Mouse (Mus musculus) c-Kit-positive CD71-negative TER-119-negative erythroid progenitor cells, embryonic 14.5 days (primary cell): ENCODE measurements around the gene Nmt1.

Experiments used
- DNase-seq: peaks from one replicate; pipeline ENCODE4 v3.0.0-alpha.2; 2013; ENCODE audit warnings: low read depth

Gene Nmt1

GRCm38 (mm10) chr11:103043982-103044381 lies 16.0 kb downstream of the Nmt1 start:
- DNase-seq = no peak

DNA sequence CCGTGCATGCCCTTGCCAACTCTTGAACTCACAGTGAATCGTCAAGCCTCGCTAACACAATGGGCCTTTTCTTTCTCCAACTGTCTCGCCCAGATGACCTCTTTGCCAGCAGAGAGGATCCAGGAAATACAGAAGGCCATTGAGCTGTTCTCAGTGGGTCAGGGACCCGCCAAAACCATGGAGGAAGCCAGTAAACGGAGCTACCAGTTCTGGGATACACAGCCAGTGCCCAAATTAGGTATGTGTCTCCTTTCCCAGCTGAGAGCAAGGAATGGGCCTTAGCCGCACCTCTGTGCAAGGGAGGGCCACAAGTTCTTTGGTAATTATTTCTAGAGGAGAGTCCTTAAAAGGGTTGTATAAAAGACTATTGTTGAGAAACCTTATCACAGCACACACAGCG lies 18.3 kb downstream of the Nmt1 start:
- no peak for DNase-seq

GRCm38 (mm10) chr11:103049611-103050010 lies 21.6 kb downstream of the Nmt1 start:
- DNase-seq = no peak

- no peak for DNase-seq
Measured at GRCm38 (mm10) chr11:103050153-103050552, 22.2 kb downstream of the Nmt1 start.

- DNase-seq = no peak
Measured at GRCm38 (mm10) chr11:103051249-103051691, 23.3 kb downstream of the Nmt1 start.

DNA sequence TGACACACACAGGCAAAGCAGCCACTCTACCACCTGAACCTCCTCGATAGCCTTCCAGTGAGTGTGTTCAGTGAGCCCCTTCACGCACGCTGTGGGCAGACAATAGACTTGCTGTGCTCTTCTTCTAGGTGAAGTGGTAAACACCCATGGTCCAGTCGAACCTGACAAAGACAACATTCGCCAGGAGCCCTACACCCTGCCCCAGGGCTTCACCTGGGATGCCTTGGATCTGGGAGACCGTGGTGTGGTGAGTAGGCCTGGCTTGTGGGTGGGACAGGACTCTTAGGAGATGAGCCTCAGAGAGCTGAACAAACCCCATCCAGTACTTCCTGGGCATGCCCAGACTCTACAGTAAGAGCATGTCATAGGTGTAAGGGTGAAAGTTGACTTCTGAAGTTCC lies 24.1 kb downstream of the Nmt1 start:
- no peak for DNase-seq

DNA sequence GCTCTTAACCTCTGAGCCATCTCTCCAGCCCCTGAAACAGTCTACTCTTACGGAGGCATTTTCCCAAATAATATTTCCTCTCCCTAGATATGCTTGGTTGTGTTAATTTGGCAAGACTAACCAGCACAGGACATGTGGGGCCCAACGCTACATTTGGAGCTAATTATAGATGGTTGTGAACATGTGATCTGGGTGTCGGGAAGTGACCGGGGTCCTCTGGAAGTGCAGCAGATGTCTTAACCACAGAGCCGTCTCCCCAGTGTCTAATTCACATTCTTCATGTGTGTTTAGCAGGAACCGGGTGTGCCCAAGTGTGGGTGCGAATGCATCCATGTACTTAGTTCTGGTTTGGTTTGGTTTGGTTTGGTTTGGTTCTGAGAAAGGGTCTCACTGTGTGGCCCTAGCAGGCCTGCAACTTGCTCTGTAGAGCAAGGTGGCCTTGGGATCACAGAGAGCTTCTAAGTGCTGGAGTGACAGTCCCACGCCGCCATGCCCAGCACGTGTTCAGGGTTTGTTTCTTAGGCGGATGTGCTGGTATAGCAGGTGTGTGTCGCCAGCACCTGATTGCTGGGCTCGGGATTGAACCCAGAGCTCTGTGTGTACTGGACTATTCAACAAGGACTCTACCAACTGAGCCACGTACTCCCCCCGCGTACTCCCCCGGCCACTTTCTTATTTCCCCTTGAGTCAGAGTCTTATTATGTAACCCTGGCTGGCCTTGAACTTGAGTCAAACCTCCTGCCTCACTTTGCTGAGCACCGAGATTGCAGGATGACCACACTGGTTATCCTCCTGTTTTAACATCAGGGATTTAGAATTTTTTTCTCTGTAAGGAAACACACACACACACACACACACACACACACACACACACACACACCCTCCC lies 25.4 kb downstream of the Nmt1 start:
- DNase-seq = no peak

GRCm38 (mm10) chr11:103054798-103055197 lies 26.8 kb downstream of the Nmt1 start:
- peak; percentile 82 for DNase-seq

- no peak for DNase-seq
Measured at GRCm38 (mm10) chr11:103056636-103057035, 28.6 kb downstream of the Nmt1 start.

DNA sequence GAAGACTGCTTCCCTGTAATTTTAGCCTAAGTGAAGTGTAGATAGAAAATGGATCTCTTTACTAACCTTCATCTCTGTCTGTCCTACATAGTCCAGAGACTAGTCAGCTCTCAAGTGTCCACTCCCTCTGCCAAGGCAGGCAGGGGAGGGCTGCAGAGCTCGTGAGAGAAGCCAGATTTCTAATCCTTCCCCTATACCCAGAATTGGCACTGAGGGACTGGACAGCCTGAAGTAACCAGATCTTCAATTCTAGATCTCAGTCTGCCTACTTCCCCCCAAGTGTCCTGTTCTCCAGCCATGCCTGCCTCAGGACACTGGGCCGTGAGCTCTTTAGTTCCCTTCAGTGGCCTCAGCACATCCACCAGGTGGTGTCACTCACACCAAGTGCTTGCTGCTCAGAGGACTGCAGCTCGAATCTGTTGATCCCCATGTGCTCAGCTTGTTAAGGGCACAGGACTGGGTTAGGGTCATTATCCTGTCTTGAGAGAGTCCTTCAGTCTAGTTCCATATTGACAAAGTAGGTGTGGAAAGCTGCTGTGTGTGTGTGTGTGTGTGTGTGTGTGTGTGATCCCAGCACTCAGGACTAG lies 30.6 kb downstream of the Nmt1 start:
- no peak for DNase-seq

DNA sequence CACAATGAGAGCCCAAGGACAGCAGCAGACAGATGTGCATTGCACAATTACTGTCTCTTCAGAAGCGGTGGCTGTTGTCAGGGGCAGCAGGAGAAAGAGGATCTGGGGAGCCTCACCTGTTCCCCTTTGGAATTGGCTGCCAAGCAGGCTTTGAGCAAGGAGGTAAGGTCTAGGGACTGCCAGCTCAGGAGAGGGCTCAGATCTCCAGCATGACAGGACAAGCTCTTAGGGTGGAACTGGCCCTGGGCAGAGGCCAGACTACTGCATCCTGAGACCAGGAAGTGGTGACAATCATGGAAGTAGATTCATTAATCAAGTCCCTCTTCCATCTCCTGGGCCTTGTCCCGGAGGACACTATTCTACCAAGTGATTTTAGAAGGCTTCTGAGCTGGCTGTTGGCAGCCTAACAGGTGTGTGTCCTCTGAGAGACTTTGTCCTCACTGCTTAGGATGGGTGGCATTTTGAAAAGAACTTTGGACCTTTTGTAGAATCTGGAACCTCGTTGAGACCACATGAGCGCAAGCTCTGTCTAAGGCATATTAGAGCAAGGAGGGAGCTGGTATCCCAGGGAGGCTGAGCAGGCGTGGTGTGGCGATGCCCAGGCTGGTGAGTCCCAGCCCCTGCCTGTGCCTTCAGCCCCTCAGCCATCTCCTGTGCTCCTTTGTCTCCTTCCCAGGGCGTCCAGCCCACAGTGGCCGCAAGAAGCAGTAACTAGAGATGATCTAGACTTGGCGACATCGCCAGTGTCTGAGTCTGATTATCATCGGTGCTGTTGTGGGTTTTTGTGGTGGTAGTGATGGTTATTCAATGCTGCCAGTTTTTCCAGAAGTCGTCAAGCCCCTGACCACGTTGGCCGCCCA lies 38.4 kb downstream of the Nmt1 start:
- no peak for DNase-seq

GRCm38 (mm10) chr11:103067051-103067361 lies 39.0 kb downstream of the Nmt1 start:
- no peak for DNase-seq

- no peak for DNase-seq
Measured at GRCm38 (mm10) chr11:103067457-103068001, 39.5 kb downstream of the Nmt1 start.

- DNase-seq = no peak
Measured at GRCm38 (mm10) chr11:103068272-103068671, 40.3 kb downstream of the Nmt1 start.

DNA sequence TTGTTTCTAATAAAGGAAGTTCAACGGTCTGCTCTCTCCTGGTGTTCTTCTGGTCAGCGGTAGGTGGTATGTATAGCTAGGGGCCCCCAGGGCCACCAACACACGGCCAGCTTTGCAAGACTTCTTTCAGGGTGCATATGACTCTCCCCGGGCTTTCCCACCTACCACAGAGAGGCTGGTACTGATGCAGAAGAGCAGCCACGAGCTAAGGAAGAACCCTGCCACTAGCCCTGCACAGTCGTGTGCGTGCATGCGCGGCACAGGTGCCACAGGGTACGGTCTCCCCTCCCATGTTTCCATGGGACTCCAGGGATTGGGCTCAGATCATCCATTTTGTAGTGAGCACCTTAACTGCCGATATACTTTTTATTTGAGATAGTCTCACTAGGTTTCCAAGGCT lies 40.9 kb downstream of the Nmt1 start:
- DNase-seq = no peak

DNA sequence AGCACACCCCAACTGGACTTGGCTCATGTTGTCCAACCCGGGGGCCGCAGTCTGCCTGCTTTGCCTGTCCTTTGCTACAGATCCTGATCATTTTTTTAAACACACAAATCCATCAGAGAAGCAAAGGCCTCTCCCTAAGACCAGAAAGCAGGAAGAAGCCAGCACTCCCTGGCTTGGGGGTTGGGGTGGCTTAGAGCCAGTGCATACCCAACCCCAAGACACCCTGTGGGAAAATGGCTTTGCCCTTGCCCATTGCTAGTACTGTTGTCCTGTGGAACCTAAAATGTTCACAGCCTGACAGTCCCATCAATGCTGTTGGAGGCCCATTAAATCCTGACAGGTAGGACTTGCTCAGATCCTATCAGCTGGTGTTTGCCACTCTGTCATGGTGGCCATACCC lies 41.7 kb downstream of the Nmt1 start:
- DNase-seq = no peak

- no peak for DNase-seq
Measured at GRCm38 (mm10) chr11:103070322-103070880, 42.4 kb downstream of the Nmt1 start.

GRCm38 (mm10) chr11:103073671-103074070 lies 45.7 kb downstream of the Nmt1 start:
- no peak for DNase-seq

DNA sequence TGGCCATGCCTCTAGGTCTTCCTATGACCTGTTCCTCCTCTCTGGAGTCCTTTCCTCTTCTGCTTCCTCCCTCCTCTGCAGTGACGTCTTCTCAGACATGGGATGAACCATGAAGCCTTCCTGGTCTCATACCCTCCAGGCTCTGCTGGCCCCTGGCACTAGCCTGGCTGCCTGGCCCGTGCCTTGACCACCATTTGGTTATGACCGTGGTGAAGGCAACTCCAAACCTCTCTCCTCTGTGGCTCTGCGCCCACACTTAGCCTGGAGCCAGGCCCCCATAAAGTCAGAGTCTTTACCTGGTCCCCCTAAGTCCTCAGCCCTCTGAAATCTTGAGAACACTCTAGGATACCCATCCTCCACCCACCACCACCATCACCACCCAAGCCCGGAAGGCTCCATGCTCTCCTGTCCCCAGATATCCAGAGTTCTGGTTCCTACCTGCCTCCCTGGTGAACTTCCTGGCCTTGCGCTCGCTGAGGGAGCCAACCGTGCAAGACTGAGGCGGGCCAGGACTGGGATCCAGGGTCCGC lies 46.2 kb downstream of the Nmt1 start:
- no peak for DNase-seq

GRCm38 (mm10) chr11:103074796-103075323 lies 46.9 kb downstream of the Nmt1 start:
- DNase-seq = no peak

DNA sequence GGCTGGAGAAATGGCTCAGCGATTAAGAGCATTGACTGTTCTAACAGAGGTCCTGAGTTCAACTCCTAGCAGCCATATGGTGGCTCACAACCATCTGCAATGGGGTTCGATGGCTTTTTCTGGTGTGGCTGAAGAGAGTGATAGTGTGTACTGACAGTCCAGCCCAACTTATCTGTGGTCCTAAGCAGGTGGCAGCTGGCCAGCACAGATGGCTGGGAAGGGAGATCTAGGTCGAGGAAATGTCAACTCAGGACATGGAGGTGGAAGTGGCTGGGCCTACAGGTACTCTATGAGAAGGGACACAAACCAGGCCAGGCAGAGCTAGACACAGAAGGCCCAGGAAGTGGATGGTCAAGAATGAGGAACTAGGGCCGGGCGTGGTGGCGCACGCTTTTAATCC lies 48.0 kb downstream of the Nmt1 start:
- DNase-seq = no peak

GRCm38 (mm10) chr11:103076581-103076980 lies 48.6 kb downstream of the Nmt1 start:
- DNase-seq = no peak
